Comparison of ENCODE assay signal across 10 mouse cellular contexts in the genomic region with DNA sequence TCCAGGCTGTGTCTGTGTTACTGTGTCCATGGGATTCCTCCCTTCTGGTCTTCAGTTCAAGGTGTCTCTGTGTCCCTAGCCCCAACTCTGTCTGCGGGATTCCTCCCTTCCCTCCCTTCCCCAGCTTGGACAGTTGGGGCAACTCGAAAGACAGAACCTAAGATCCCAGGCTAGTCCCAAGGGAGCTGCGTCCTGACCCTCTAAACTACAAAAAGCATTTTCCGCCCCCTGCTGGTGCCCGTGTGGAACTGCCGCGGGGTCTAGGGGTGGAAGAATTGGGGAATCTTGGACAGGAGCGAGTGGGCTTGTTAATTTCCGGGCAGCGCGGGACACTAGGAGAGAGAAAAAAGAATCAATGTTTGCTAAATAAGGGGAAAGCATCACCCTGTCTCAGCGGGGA. TPM values are rescaled to one million over a fixed set of nuclear protein-coding genes. Genes with fewer than 3 reads are reported as not detected.
A peak's percentile ranks its signal among the peaks of the same experiment; 100 is the strongest.
DNase-seq lines count a peak whose midpoint lies in the region; ATAC-seq lines count a peak whose summit lies in the region.
"Had no signal": no experiment of that assay in that cellular context is flagged by ENCODE, and none has a peak within 500 bp of the region (broad histone marks: within the 10 kb centered on the region; RNA-seq: fewer than 3 reads in every experiment).

No protein-coding gene starts in this region.

- intact Hi-C loops in left cerebral cortex, postnatal 25 days (cut with DNase I) = loop anchor here (5.0 kb wide), 2 partner anchors 222 to 342 kb away; no protein-coding TSS in a partner anchor

- H3K27ac ChIP-seq in forebrain, embryonic 12.5 days = no peak overlapping the region
- H3K27ac ChIP-seq in hindbrain, embryonic 13.5 days = no peak overlapping the region
- no peak overlapping the region for H3K27ac ChIP-seq in midbrain, embryonic 15.5 days

- 0 out of 2 replicates have a peak overlapping the region, but pooled peaks have one; percentile 2 for H3K4me3 ChIP-seq in forebrain, embryonic 12.5 days (replicated peaks)
- no peak overlapping the region for H3K4me3 ChIP-seq in hindbrain, embryonic 13.5 days
- H3K4me3 ChIP-seq in midbrain, embryonic 15.5 days = no peak overlapping the region

- H3K4me1 ChIP-seq in forebrain, embryonic 12.5 days = peaks cover 14% of the 10 kb centered on the region
- peaks cover 18% of the 10 kb centered on the region for H3K4me1 ChIP-seq in hindbrain, embryonic 13.5 days (replicated peaks)
- peaks cover 10% of the 10 kb centered on the region; the same call in 1 of the 2 replicates for H3K4me1 ChIP-seq in midbrain, embryonic 15.5 days

- no peak overlapping the region for H3K9ac ChIP-seq in forebrain, embryonic 12.5 days
- H3K9ac ChIP-seq in hindbrain, embryonic 13.5 days = no peak overlapping the region
- no peak overlapping the region for H3K9ac ChIP-seq in midbrain, embryonic 15.5 days

- under 1% methylated on average over 12 of the region's 12 CpGs for WGBS in forebrain, embryonic 12.5 days
- WGBS in hindbrain, embryonic 13.5 days = 2% methylated on average over 12 of the region's 12 CpGs
- 1% methylated on average over 12 of the region's 12 CpGs for WGBS in midbrain, embryonic 15.5 days

- ATAC-seq in forebrain, embryonic 12.5 days (ENCODE audit: low FRiP score) = peak; percentile 33; the same call in 1 of the 2 replicates
- ATAC-seq in hindbrain, embryonic 13.5 days (ENCODE audit: low FRiP score) = no peak
- ATAC-seq in midbrain, embryonic 15.5 days (replicated peaks) = no peak

- DNase-seq in cerebellum, adult 8-10 months = peak; percentile 10
- DNase-seq in cerebellum, adult 11-12 months = no peak
- peak; percentile 57 for DNase-seq in adrenal gland, postnatal 25 days
- peak; percentile 35 to 44 for DNase-seq in left cerebral cortex, postnatal 25 days (ENCODE audit: low spot score in 2 of 2)
- DNase-seq in testis, postnatal 10 days (ENCODE audit: low spot score) = peak; percentile 84

- H3K27me3 ChIP-seq in forebrain, embryonic 12.5 days = peaks cover 53% of the 10 kb centered on the region
- H3K27me3 ChIP-seq in hindbrain, embryonic 13.5 days = peaks cover 72% of the 10 kb centered on the region
- peaks cover 13% of the 10 kb centered on the region; the same call in 1 of the 2 replicates for H3K27me3 ChIP-seq in midbrain, embryonic 15.5 days (replicated peaks)
- H3K27me3 ChIP-seq: CH12.LX had no signal

- no peaks in the 10 kb centered on the region for H3K9me3 ChIP-seq in forebrain, embryonic 12.5 days
- H3K9me3 ChIP-seq in hindbrain, embryonic 13.5 days = no peaks in the 10 kb centered on the region
- H3K9me3 ChIP-seq in midbrain, embryonic 15.5 days = no peaks in the 10 kb centered on the region

- H3K36me3 ChIP-seq in forebrain, embryonic 12.5 days (replicated peaks) = no peaks in the 10 kb centered on the region
- H3K36me3 ChIP-seq in hindbrain, embryonic 13.5 days = no peaks in the 10 kb centered on the region
- H3K36me3 ChIP-seq in midbrain, embryonic 15.5 days (replicated peaks) = no peaks in the 10 kb centered on the region

- peak overlapping the region; percentile 30; the same call in 1 of the 2 replicates for H3K4me2 ChIP-seq in forebrain, embryonic 12.5 days
- H3K4me2 ChIP-seq in hindbrain, embryonic 13.5 days = peak overlapping the region; percentile 28
- peak overlapping the region; percentile 29 for H3K4me2 ChIP-seq in midbrain, embryonic 15.5 days

RNA-seq across cellular contexts. Expression of a gene that starts 6.9 kb away (rescaled TPM):
- total RNA-seq in adrenal gland, postnatal 25 days (2021) = not detected in 2 replicates
- polyA plus RNA-seq in forebrain, embryonic 12.5 days (2016; fragmentation: Nextera tagmentation; extraction: Ambion mirVana) = not detected in 2 replicates
- not detected in 2 replicates for polyA plus RNA-seq in hindbrain, embryonic 13.5 days (2015; fragmentation: Nextera tagmentation; extraction: Ambion mirVana)
- total RNA-seq in left cerebral cortex, postnatal 25 days (2021) = not detected
- not detected in 2 replicates for polyA plus RNA-seq in midbrain, embryonic 15.5 days (2015; fragmentation: Nextera tagmentation; extraction: Ambion mirVana)
- total RNA-seq: CH12.LX; left cerebral cortex, postnatal 36 days had no signal

RNA-seq across cellular contexts. Expression of a gene that starts 37.9 kb away (rescaled TPM):
- total RNA-seq in adrenal gland, postnatal 25 days (2021) = 3.9 and 6.5 TPM in 2 replicates
- 40.5 and 49.4 TPM in 2 replicates for polyA plus RNA-seq in forebrain, embryonic 12.5 days (2016; fragmentation: Nextera tagmentation; extraction: Ambion mirVana)
- 16.1 and 17.2 TPM in 2 replicates for polyA plus RNA-seq in hindbrain, embryonic 13.5 days (2015; fragmentation: Nextera tagmentation; extraction: Ambion mirVana)
- total RNA-seq in left cerebral cortex, postnatal 25 days (2021) = 1 to 10 TPM; 6.5 to 7.7 TPM
- polyA plus RNA-seq in midbrain, embryonic 15.5 days (2015; fragmentation: Nextera tagmentation; extraction: Ambion mirVana) = 11.2 and 11.5 TPM in 2 replicates
- total RNA-seq: CH12.LX had no signal
